Mouse (Mus musculus) ES-E14 (cell line): Measurements from ENCODE around the gene Add2. TPM values are rescaled to one million over a fixed set of nuclear protein-coding genes. Genes with fewer than 3 reads are reported as not detected.

Experiments used
- DNase-seq: peaks from one replicate; pipeline ENCODE4 v3.0.0-alpha.2; 2013; ENCODE audit warnings: low read depth, low spot score
- H3K27ac ChIP-seq: 2 replicates; pipeline ENCODE4 v1.5.1; 2012; ENCODE audit warnings: low read depth, mild to moderate bottlenecking, low read length, moderate library complexity, mixed read lengths; ENCODE audit not compliant: poor library complexity, insufficient read depth, severe bottlenecking
- H3K36me3 ChIP-seq: 2 replicates; pipeline ENCODE4 v1.6.1; 2012; ENCODE audit warnings: mild to moderate bottlenecking, low read length, moderate library complexity, mixed read lengths; ENCODE audit not compliant: control insufficient read depth, poor library complexity, insufficient read depth, severe bottlenecking
- H3K4me1 ChIP-seq, 2 experiments: fragments of 150-350 bp in 1 of 2; sonication (generic) in 1 of 2; 2 replicates each; pipeline ENCODE4 v1.6.1; 2012; ENCODE audit warnings: low read length in 2 of 2, mild to moderate bottlenecking in 1 of 2, mixed read lengths in 1 of 2; ENCODE audit not compliant: control insufficient read depth in 2 of 2, insufficient read depth in 2 of 2, poor library complexity in 1 of 2
- H3K4me3 ChIP-seq, 2 experiments: fragments of 150-350 bp in 1 of 2; sonication (generic) in 1 of 2; 2 replicates each; pipeline ENCODE4 v1.5.1; 2012; ENCODE audit warnings: low read length in 2 of 2, low read depth in 1 of 2, mild to moderate bottlenecking in 1 of 2, mixed read lengths in 1 of 2; ENCODE audit not compliant: insufficient read depth in 1 of 2, poor library complexity in 1 of 2, severe bottlenecking in 1 of 2
- H3K9ac ChIP-seq: 2 replicates; pipeline ENCODE4 v1.6.1; 2012; ENCODE audit warnings: low read depth, mild to moderate bottlenecking, low read length, mixed read lengths; ENCODE audit not compliant: poor library complexity, insufficient read depth, severe bottlenecking
- H3K9me3 ChIP-seq: fragments of 150-350 bp; sonication (generic); 2 replicates; pipeline ENCODE4 v1.6.1; 2012; ENCODE audit warnings: low read depth, mild to moderate bottlenecking, low read length; ENCODE audit not compliant: control insufficient read depth, insufficient read depth
- CHD2 ChIP-seq: IDR thresholded peaks from 2 replicates; pipeline ENCODE4 v1.6.1; 2014; ENCODE audit warnings: mild to moderate bottlenecking, low read depth, low read length, inconsistent platforms
- HCFC1 ChIP-seq: IDR thresholded peaks from 2 replicates; pipeline ENCODE4 v1.6.1; 2012; ENCODE audit warnings: low read length, inconsistent platforms, borderline replicate concordance; ENCODE audit not compliant: insufficient read depth
- MAFK ChIP-seq: IDR thresholded peaks from 2 replicates; pipeline ENCODE4 v1.6.1; 2014; ENCODE audit warnings: mild to moderate bottlenecking, low read depth, low read length, inconsistent platforms; ENCODE audit not compliant: insufficient read depth
- ZC3H11A ChIP-seq: IDR thresholded peaks from 2 replicates; pipeline ENCODE4 v1.6.1; 2012; ENCODE audit warnings: low read depth, mild to moderate bottlenecking, inconsistent platforms, low read length, borderline replicate concordance
- ZNF384 ChIP-seq: IDR thresholded peaks from 2 replicates; pipeline ENCODE4 v1.6.1; 2012; ENCODE audit warnings: low read depth, low read length, inconsistent platforms
- in situ Hi-C, 2 experiments: fragments of 600-800 bp; cut with MboI; formaldehyde crosslinking; loops; one replicate each; pipeline ENCODE4 v1.15.1; 2025; ENCODE audit warnings: low sequenced_read_pairs in 2 of 2, inconsistent platforms in 1 of 2; ENCODE audit not compliant: unreplicated experiment in 2 of 2
- total RNA-seq: library from RNA; depleted of rRNA; stranded (reverse); fragments of 300-350 nt; gene quantifications from 2 replicates; pipeline ENCODE4 v1.2.3, GENCODE M21; 2012

The Add2 gene
- total RNA-seq, 1 experiment: 2.5 TPM

DNA sequence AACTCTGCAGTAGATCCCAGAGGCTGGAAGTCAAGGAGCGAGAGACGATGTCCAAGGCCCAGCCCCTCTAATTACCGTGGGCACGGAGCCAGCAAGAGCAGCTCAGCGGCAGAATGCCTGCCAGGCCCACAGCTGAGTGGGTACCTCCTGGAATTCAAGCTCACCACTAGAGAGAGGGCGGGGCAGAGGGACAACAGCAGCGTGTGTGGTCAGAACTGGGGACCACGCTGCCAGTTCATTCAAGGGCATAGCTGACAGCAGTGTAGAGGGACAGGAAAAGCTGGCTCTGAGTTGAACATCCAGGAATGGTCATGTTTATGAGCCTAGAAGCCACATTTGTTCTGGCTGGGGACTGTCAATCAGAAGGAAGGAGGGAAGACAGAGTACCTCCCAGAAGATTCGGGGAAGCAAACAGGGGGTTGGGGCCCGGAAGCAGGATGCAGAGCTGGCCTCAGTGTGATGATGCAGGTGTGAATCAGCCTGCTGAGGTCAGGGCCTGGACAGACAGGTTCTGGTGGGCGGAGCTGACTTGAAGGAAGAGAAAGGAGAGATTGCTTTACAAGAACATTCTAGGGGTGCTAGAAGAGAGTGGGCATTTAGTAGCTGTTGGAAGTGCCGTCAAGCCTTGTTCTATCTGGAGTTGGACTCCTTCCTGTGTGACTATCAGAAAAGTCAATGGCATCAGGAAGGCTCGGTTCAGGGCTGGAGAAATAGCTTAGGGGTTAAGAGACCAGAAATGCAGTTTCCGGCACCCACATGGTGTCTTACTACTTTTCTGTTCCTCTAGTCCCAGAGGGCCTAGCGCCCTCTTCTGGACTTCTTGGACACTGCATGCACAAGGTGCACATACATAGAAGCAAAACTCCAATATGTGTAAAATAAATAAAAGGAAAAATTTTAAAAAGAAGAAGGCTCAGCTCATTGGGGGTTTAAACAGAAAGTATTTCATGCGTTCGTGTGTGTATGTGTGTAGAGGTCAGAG is 129.1 kb downstream of the Add2 start:
- Histone ChIP-seq H3K4me1 (no peaks in the 10 kb centered on the region), H3K4me3 (no peak overlapping the region), H3K36me3 (no peaks in the 10 kb centered on the region), H3K9me3 (no peaks in the 10 kb centered on the region), H3K27ac (no peak overlapping the region), H3K9ac (no peak overlapping the region)
- peak; percentile 26 for DNase-seq
- TF ChIP-seq ZC3H11A: no peak
- no peak for TF ChIP-seq HCFC1
- no peak for TF ChIP-seq ZNF384
- no peak for TF ChIP-seq CHD2
- TF ChIP-seq MAFK: no peak
- in situ Hi-C loops: no loop called here

- TF ChIP-seq HCFC1: no peak
- no peak for TF ChIP-seq ZC3H11A
- TF ChIP-seq MAFK: no peak
- TF ChIP-seq ZNF384: no peak
- no peak for TF ChIP-seq CHD2
- Histone ChIP-seq H3K27ac (no peak overlapping the region), H3K9me3 (no peaks in the 10 kb centered on the region), H3K36me3 (no peaks in the 10 kb centered on the region), H3K4me1 (no peaks in the 10 kb centered on the region), H3K9ac (no peak overlapping the region), H3K4me3 (no peak overlapping the region)
- DNase-seq: no peak
- in situ Hi-C loops: no loop called here
Measured at GRCm38 (mm10) chr6:86160878-86161277, 132.4 kb downstream of the Add2 start.

- H3K9ac ChIP-seq: no peak overlapping the region
- no peaks in the 10 kb centered on the region for H3K36me3 ChIP-seq
- no peak for DNase-seq
- in situ Hi-C loops: no loop called here
- no peak overlapping the region for H3K27ac ChIP-seq
- no peaks in the 10 kb centered on the region for H3K9me3 ChIP-seq
- no peaks in the 10 kb centered on the region for H3K4me1 ChIP-seq
- TF ChIP-seq MAFK: no peak
- TF ChIP-seq CHD2: no peak
- no peak for TF ChIP-seq ZC3H11A
- no peak for TF ChIP-seq ZNF384
- TF ChIP-seq HCFC1: no peak
- H3K4me3 ChIP-seq: no peak overlapping the region
Measured at GRCm38 (mm10) chr6:86161586-86161985, 133.1 kb downstream of the Add2 start.

GRCm38 (mm10) chr6:86164028-86164427 is 135.5 kb downstream of the Add2 start:
- no peak overlapping the region for H3K27ac ChIP-seq
- no peak overlapping the region for H3K4me3 ChIP-seq
- TF ChIP-seq MAFK: no peak
- TF ChIP-seq ZC3H11A: no peak
- no peak for TF ChIP-seq HCFC1
- TF ChIP-seq CHD2: no peak
- no peak for TF ChIP-seq ZNF384
- in situ Hi-C loops: no loop called here
- no peak for DNase-seq
- no peaks in the 10 kb centered on the region for H3K36me3 ChIP-seq
- no peak overlapping the region for H3K9ac ChIP-seq
- H3K9me3 ChIP-seq: no peaks in the 10 kb centered on the region
- H3K4me1 ChIP-seq: no peaks in the 10 kb centered on the region
